Mouse (Mus musculus) erythroblast, embryonic 14.5 days (primary cell): ENCODE data around the gene Cblb.

Experiments
- GATA1 ChIP-seq: IDR thresholded peaks from 2 replicates; pipeline ENCODE4 v1.6.1; 2012; ENCODE audit warnings: low read length, inconsistent platforms, mixed read lengths
- TAL1 ChIP-seq: IDR thresholded peaks from 3 replicates; pipeline ENCODE4 v1.6.1; 2012; ENCODE audit warnings: low read length, inconsistent platforms, mixed read lengths

- TF ChIP-seq GATA1, result no peak
- TF ChIP-seq TAL1, result no peak
Observed at GRCm38 (mm10) chr16:52242144-52242543, 211.1 kb downstream of the Cblb start.
